Mouse (Mus musculus) cerebellum, adult 18-20 months (tissue): ENCODE results near the gene Caln1.

Experiments
- DNase-seq, 2 experiments: peaks; one replicate each; pipeline ENCODE4 v3.0.0; 2021

The Caln1 gene

DNA sequence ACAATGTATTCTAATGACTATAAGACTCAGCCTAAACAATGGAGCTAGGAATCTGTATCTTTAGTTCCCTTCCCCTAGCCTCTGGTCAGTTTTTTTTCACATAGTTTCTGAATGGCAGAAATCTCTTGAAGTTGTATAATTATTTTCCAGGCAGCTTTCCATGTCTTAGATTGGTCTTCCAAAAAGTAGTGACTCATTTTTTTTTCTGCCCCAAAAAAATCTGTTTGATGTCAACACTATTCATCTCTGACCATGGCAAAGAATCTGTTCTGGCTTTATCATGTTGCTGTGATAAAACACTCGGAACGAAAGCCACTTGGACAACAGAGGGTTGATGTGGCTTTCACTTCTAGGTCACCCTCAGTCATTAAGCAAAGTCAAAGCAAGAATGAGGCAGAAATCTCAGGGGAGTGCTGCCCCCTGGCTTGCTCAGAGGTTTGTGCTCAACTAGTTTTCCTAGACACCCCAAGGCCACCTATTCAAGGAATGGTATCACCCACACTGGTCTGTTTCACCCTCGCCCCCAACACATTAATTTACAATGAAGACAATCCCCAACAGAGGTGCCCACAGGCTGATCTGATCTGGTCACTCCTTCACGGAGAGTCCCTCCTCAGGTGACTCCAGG lies 450.9 kb downstream of the Caln1 start:
- no peak for DNase-seq

GRCm38 (mm10) chr5:130820661-130821060 lies 451.4 kb downstream of the Caln1 start:
- no peak for DNase-seq

DNA sequence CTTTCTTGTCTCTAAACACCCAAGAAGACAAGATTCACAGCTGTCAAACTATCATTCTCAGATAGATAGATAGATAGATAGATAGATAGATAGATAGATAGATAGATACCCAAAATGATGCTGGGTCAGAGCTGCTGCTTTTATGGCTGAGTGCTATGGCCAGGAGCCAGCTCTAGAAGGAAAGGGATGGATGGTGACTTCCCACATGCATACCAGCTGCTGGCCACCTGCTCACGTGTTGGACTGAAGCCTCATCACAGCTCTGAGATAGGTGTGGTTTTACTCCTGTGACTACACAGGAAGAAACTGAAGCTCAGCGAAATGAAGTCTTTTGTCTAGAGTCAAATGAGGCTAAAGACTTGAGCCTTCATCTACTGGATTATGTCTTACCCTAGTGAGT lies 456.5 kb downstream of the Caln1 start:
- DNase-seq, result peak; percentile 39 to 43

DNA sequence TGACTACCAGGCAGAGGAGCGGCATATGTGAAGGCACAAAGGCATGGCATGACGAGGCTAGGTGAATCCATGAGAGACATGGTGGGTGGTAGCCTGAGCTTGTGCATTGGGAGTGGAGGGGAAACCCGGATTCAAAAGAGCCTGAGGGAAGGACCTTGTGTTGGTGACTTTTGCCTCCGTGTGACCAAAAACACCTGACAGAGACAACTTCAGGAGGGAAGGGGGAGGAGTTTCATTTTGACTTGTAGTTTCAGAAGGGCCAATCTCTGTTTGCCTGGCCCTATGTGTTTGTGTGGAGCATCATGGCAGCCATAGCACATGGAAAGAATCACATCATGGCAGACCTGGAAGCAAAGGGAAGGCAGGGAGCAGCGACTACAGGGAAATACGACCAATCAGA lies 479.3 kb downstream of the Caln1 start:
- no peak for DNase-seq

DNA sequence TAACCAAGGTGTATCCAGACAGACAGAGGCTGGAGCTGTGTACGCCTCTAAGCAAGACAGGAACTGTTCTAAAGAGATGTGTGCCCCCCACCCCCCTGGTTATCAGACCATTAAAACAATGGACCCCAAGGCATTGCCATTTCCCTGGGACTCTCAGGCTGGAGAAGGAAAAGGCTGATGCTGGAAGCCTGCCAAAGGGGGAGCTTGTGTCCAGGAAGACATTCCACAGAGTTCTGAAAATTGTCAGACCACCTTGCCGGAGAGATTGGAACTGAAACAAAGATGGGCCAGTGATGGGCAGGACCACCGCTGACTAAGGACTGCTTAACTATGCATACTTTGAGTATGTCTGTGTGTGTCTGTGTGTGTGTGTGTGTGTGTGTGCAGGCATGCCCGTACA lies 480.4 kb downstream of the Caln1 start:
- DNase-seq, result no peak

DNA sequence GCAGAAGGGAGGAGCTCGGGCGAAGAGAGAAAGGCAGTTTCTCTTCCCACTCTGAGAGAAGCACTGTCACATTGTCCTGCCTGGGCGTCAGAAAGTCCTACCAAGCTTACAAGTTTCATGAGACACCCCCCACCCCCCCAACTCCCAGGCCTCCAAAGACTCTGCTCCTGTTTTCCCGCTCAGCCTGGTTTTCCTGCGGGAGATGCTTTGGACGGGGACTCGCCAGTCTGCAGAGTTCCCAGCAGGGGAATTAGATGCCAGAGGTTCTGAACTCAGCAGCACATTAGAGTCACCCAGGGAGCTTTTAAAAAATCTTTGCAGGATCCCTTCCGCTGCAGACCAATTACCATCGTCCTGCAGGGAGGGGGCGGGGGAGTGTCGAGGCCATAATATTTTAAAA lies 482.9 kb downstream of the Caln1 start:
- no peak for DNase-seq

GRCm38 (mm10) chr5:130853371-130853770 lies 484.1 kb downstream of the Caln1 start:
- DNase-seq, result peak; percentile 74 to 96

GRCm38 (mm10) chr5:130854430-130854829 lies 485.2 kb downstream of the Caln1 start:
- DNase-seq, result no peak

- peak; percentile 63 to 75 for DNase-seq
Measured at GRCm38 (mm10) chr5:130858148-130858547, 488.9 kb downstream of the Caln1 start.

DNA sequence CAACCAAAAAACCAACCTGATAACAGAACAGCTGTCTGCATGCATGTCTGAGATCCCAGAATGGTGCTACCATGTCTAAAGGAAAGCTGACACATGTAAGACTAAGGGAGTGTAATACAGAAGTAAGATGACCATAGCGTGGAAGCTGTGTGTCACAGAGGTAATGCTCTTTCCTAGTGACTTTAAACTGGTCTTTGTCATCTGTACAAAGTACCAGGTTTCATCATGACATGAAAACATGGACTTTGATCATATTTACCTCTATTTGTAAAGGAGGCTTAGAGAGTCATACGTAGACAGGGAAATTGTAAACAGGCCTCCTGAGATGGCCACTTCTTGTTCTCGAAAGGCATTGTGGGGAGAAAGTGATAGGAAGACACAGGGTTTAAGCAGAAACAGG lies 489.5 kb downstream of the Caln1 start:
- no peak for DNase-seq

DNA sequence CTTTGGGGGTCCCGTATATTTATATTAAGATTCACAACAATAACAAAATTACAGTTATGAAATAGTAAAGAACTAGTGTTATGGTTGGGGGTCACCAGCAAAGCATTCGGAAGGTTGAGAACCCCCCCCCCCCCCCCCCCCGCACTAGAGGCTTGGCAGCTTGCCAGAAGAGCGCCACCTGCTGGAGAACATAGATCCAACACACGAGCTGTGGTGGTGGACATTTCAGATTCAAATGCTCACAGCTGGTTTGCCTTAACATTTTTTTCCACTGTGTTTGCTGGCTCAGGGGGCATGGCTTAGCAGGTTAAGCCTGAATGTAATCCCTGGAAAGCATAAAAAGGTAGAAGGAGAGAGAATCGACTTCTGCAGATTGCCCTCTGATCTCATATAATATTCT lies 490.5 kb downstream of the Caln1 start:
- DNase-seq, result no peak

DNA sequence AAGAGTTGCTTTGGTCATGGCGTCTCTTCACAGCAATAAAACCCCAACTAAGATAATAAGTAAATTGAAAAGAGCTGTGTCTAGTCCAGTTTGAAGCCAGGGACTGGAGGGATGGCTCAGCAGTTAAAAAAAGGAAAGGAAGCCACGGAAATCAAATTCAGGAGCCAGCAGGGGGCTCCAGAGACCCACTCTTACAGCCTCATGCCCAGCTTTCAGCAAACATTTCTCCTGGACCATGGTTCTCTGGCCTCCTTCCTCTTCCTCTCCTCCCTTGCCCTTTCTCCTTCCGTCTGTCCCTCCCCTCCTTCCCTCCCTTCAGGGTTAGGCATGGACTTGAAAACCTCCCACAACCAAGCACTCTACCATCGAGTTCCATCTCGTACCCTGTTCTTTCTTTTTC lies 493.0 kb downstream of the Caln1 start:
- DNase-seq, result peak; percentile 68 to 82

- DNase-seq, result peak in 1 of 2 experiments; percentile 51
Measured at GRCm38 (mm10) chr5:130869869-130870268, 500.6 kb downstream of the Caln1 start.

DNA sequence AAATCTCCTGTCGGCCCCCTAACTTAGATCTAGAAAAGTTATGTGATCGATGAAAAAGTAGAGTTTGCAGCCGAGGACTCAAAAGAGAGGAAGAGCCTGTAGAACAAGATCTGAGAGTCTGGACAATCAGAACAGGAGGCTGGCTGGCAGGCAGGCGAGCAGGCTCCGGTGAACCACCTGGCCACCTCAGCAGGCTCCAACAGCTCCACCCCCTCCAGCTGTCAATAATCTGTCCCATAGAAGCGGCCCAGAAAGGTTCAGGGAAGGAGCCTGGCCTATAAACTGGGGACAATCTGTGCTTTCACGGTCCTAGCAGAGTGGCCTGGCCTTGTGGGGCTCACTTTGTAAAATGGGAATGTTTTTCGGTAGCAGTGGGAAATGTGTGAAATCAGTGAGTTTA lies 501.8 kb downstream of the Caln1 start:
- DNase-seq, result peak; percentile 93 to 94

DNA sequence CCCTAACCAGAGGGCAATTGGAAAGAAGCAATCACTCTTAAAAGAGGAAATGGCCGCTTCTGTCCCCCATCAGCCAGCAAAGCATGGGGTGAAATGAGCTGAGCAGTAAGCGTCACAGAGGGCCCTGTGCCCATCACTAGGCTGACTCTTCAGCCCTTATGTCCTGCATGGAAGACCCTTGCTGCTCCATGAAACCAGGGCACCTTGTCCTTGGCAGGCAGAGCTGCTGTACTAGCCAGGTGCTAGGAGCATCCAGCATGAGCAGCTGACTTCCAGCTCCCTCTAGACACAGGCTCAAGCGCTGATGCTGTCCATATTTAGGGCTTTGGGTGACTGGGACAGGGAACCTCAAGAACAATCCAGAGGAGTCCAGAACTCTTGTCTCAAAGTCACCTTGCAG lies 506.1 kb downstream of the Caln1 start:
- DNase-seq, result peak; percentile 41

DNA sequence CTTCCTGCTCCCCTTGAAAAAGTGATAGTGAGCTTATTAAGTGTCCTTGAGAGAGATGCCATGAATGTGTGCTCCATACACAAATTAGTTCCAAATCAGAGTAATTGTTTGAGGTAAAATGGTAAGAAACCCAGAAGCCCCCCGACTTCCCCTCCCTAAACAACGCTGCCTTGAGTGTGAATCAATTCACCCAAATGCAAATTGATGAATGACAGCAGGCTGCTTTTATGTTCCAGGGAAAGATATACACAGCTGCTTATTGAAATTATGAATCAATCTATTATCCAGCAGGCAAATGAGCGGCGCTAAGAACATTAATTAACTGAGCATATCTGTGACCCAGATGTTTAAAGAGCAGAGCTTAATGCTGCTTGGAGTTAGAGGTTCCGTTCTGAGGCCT lies 511.1 kb downstream of the Caln1 start:
- no peak for DNase-seq

GRCm38 (mm10) chr5:130891735-130892134 lies 522.5 kb downstream of the Caln1 start:
- DNase-seq, result no peak

DNA sequence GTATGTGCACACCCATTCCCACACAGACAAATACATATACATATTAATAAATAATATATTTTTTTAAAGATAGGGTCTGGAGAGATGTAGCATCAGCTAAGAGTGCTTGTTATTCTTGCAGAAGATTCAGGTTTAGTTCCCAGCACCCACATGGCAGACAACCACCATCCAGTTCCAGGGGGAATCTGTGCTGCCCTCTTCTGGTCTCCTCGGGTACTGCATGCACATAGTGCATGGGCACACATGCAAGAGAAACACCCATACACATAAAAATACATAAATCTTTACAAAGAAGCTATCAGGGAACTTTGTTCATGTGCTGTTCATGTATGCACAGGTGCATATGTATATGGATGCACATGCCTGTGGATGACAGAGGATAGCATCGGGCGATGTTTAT lies 526.7 kb downstream of the Caln1 start:
- no peak for DNase-seq
